In genomic region chr12:73583813-73584609, GRCm38 (mm10) we compare ENCODE assay signal across 8 mouse cellular contexts. TPM values are rescaled to one million over a fixed set of nuclear protein-coding genes. Genes with fewer than 3 reads are reported as not detected.
DNase-seq lines count a peak whose midpoint lies in the region; ATAC-seq and TF ChIP-seq lines count a peak whose summit lies in the region.

No protein-coding gene starts in this region.

- H3K36me3 ChIP-seq in liver, adult 2 months (ENCODE audit: control insufficient read depth, insufficient read depth, low read length): no peaks in the 10 kb centered on the region
- H3K36me3 ChIP-seq in embryonic facial prominence, embryonic 10.5 days (replicated peaks): no peaks in the 10 kb centered on the region
- H3K36me3 ChIP-seq in heart, postnatal 0 days (replicated peaks; ENCODE audit: control insufficient read depth, insufficient read depth, low read length): no peaks in the 10 kb centered on the region
- H3K36me3 ChIP-seq in midbrain, embryonic 11.5 days (ENCODE audit: control insufficient read depth, insufficient read depth, low read length): no peaks in the 10 kb centered on the region

- TF ChIP-seq CTCF in liver, adult 2 months (IDR thresholded peaks at IDR 0.05; ENCODE audit: low read depth, low read length): no peak
- TF ChIP-seq CTCF in heart, postnatal 0 days (IDR thresholded peaks at IDR 0.05; ENCODE audit: low read depth): peak; percentile 19; the same call in 1 of the 2 replicates

- H3K4me2 ChIP-seq in heart, postnatal 0 days (ENCODE audit: low read depth, low read length): peak overlapping the region; percentile 83
- H3K4me2 ChIP-seq in midbrain, embryonic 11.5 days: peak overlapping the region; percentile 90

- peak overlapping the region; percentile 77 for H3K9ac ChIP-seq in liver, adult 2 months (ENCODE audit: low read depth, low read length)
- H3K9ac ChIP-seq in heart, postnatal 0 days (replicated peaks; ENCODE audit: low read depth, low read length): peak overlapping the region; percentile 72
- peak overlapping the region; percentile 81 for H3K9ac ChIP-seq in midbrain, embryonic 11.5 days (ENCODE audit: low read length)

- peak overlapping the region; percentile 89 for H3K4me3 ChIP-seq in liver, adult 2 months (ENCODE audit: insufficient read depth, low read depth, low read length)
- peak overlapping the region; percentile 81 for H3K4me3 ChIP-seq in embryonic facial prominence, embryonic 10.5 days
- peak overlapping the region; percentile 68 for H3K4me3 ChIP-seq in heart, postnatal 0 days (ENCODE audit: low read depth, low read length)
- peak overlapping the region; percentile 67 for H3K4me3 ChIP-seq in midbrain, embryonic 11.5 days (ENCODE audit: low read depth, low read length)

- H3K27ac ChIP-seq in liver, adult 2 months (replicated peaks; ENCODE audit: insufficient read depth, low read depth, low read length): peak overlapping the region; percentile 68
- peak overlapping the region; percentile 86 for H3K27ac ChIP-seq in embryonic facial prominence, embryonic 10.5 days (replicated peaks)
- peak overlapping the region; percentile 89 for H3K27ac ChIP-seq in heart, postnatal 0 days (ENCODE audit: low read depth)
- H3K27ac ChIP-seq in midbrain, embryonic 11.5 days (ENCODE audit: low read depth, low read length): no peak overlapping the region

- no peaks in the 10 kb centered on the region for H3K9me3 ChIP-seq in embryonic facial prominence, embryonic 10.5 days
- no peaks in the 10 kb centered on the region for H3K9me3 ChIP-seq in heart, postnatal 0 days (replicated peaks; ENCODE audit: control insufficient read depth, low read length)
- no peaks in the 10 kb centered on the region for H3K9me3 ChIP-seq in midbrain, embryonic 11.5 days (ENCODE audit: control insufficient read depth, low read length)

- TF ChIP-seq POLR2A in liver, adult 2 months (IDR thresholded peaks at IDR 0.05; ENCODE audit: extremely low read depth, insufficient read depth, low read length): no peak

- peak; percentile 45 for ATAC-seq in heart, postnatal 0 days (ENCODE audit: insufficient read depth, low read depth)
- peak; percentile 51; the same call in 1 of the 2 replicates for ATAC-seq in midbrain, embryonic 11.5 days (ENCODE audit: low FRiP score)
- no peak for ATAC-seq in granulocyte monocyte progenitor cell, adult 5-6 weeks (replicated peaks; ENCODE audit: poor library complexity, severe bottlenecking)
- no peak for ATAC-seq in cerebellum, adult (ENCODE audit: insufficient number of reproducible peaks, low FRiP score, low TSS enrichment)

- TF ChIP-seq EP300 in heart, postnatal 0 days (IDR thresholded peaks at IDR 0.05; ENCODE audit: low read depth): no peak; the same call in 1 of the 2 replicates

- 14% methylated on average over 33 of the region's 33 CpGs for WGBS in liver, adult 2 months
- WGBS in embryonic facial prominence, embryonic 10.5 days: 4% methylated on average over 33 of the region's 33 CpGs
- whole genome bisulfite sequencing in heart, postnatal 0 days: 7% methylated on average over 33 of the region's 33 CpGs
- WGBS in midbrain, embryonic 11.5 days: 5% methylated on average over 29 of the region's 33 CpGs

- no peak for DNase-seq in liver, adult 2 months (ENCODE audit: extremely low read depth, low read depth, low spot score)
- DNase-seq in liver: no peak
- peak; percentile 47 for DNase-seq in embryonic facial prominence, embryonic 10.5 days (ENCODE audit: low spot score)
- peak; percentile 42 for DNase-seq in heart, postnatal 0 days (ENCODE audit: low spot score)
- peak; percentile 39 to 62 for DNase-seq in kidney, postnatal 4 days
- DNase-seq in midbrain, embryonic 11.5 days (ENCODE audit: low spot score, missing footprints): peak; percentile 96

- peaks cover 16% of the 10 kb centered on the region; the same call in 1 of the 2 replicates for H3K27me3 ChIP-seq in liver, adult 2 months (ENCODE audit: control insufficient read depth, insufficient read depth, low read length)
- H3K27me3 ChIP-seq in embryonic facial prominence, embryonic 10.5 days (replicated peaks; ENCODE audit: low read depth, poor library complexity, severe bottlenecking): peaks cover 68% of the 10 kb centered on the region
- H3K27me3 ChIP-seq in heart, postnatal 0 days (ENCODE audit: control insufficient read depth, insufficient read depth, low read length): peaks cover 10% of the 10 kb centered on the region
- H3K27me3 ChIP-seq in midbrain, embryonic 11.5 days (ENCODE audit: control insufficient read depth, insufficient read depth, low read length): peaks cover 29% of the 10 kb centered on the region

- no peaks in the 10 kb centered on the region for H3K79me2 ChIP-seq in liver, adult 2 months (ENCODE audit: control insufficient read depth, insufficient read depth, low read length)

- H3K4me1 ChIP-seq in liver, adult 2 months (ENCODE audit: control insufficient read depth, insufficient read depth, low read length): no peaks in the 10 kb centered on the region
- peaks cover 28% of the 10 kb centered on the region for H3K4me1 ChIP-seq in embryonic facial prominence, embryonic 10.5 days
- no peaks in the 10 kb centered on the region for H3K4me1 ChIP-seq in heart, postnatal 0 days (ENCODE audit: control insufficient read depth, insufficient read depth)
- H3K4me1 ChIP-seq in midbrain, embryonic 11.5 days (ENCODE audit: control insufficient read depth, insufficient read depth, low read length): peaks cover 8% of the 10 kb centered on the region; the same call in 1 of the 2 replicates

RNA-seq across cellular contexts. Expression of gene Prkch, which starts 0.6 kb away (rescaled TPM):
- total RNA-seq in liver, adult 2 months (2014; rRNA removed): 5.3 and 5.9 TPM in 2 replicates
- polyA plus RNA-seq in liver, adult 2 months (2012; rRNA removed): 1.3 and 1.5 TPM in 2 replicates
- polyA plus RNA-seq in embryonic facial prominence, embryonic 10.5 days (2016; fragmentation: Nextera tagmentation; extraction: Ambion mirVana): 6.7 and 6.9 TPM in 2 replicates
- 20.5 and 20.8 TPM in 2 replicates for total RNA-seq in heart, postnatal 0 days (2014; rRNA removed; ENCODE audit: low replicate concordance)
- polyA plus RNA-seq in heart, postnatal 0 days (2015; fragmentation: Nextera tagmentation; extraction: Ambion mirVana): 7.4 and 7.9 TPM in 2 replicates
- 6.1 and 6.6 TPM in 2 replicates for polyA plus RNA-seq in midbrain, embryonic 11.5 days (2014; fragmentation: Nextera tagmentation; extraction: Ambion mirVana)
- total RNA-seq in granulocyte monocyte progenitor cell, adult 5-6 weeks (2014; fragmentation: Nextera tagmentation): 0.99 and 1.6 TPM in 2 replicates
- total RNA-seq in granulocyte monocyte progenitor cell, adult 5-6 weeks (2017): 2.6 and 5.3 TPM in 2 replicates

RNA-seq across cellular contexts. Expression of gene Tmem30b, which starts 37.8 kb away (rescaled TPM):
- total RNA-seq in liver, adult 2 months (2014; rRNA removed): 18.9 and 24.4 TPM in 2 replicates
- 23.1 and 23.3 TPM in 2 replicates for polyA plus RNA-seq in liver, adult 2 months (2012; rRNA removed)
- 8.1 and 11.0 TPM in 2 replicates for polyA plus RNA-seq in embryonic facial prominence, embryonic 10.5 days (2016; fragmentation: Nextera tagmentation; extraction: Ambion mirVana)
- 0.31 and 1.9 TPM in 2 replicates for total RNA-seq in heart, postnatal 0 days (2014; rRNA removed; ENCODE audit: low replicate concordance)
- polyA plus RNA-seq in heart, postnatal 0 days (2015; fragmentation: Nextera tagmentation; extraction: Ambion mirVana): 0.14 and 0.25 TPM in 2 replicates
- polyA plus RNA-seq in midbrain, embryonic 11.5 days (2014; fragmentation: Nextera tagmentation; extraction: Ambion mirVana): 0.92 and 1.8 TPM in 2 replicates
- not detected in 2 replicates for total RNA-seq in granulocyte monocyte progenitor cell, adult 5-6 weeks (2014; fragmentation: Nextera tagmentation)
- total RNA-seq in granulocyte monocyte progenitor cell, adult 5-6 weeks (2017): not detected in 2 replicates

Comparison
In these comparisons a context has a peak if more than half of its experiments do, and no peak if none do; other contexts are left out.
1. DNase-seq: peak in embryonic facial prominence, embryonic 10.5 days (single experiment), heart, postnatal 0 days (single experiment), kidney, postnatal 4 days (2 of 2) and midbrain, embryonic 11.5 days (single experiment); none in liver, adult 2 months (single experiment) and liver (single experiment).
2. ATAC-seq: peak in heart, postnatal 0 days (single experiment) and midbrain, embryonic 11.5 days (single experiment); none in granulocyte monocyte progenitor cell, adult 5-6 weeks (single experiment) and cerebellum, adult (single experiment).
3. Peak in every context shown above with its lines, with median percentiles within 50 percentile points of each other: H3K4me3 ChIP-seq and H3K9ac ChIP-seq.